Mouse (Mus musculus) lung, postnatal 0 days (tissue): ENCODE results near the gene Ndp. TPM values are rescaled to one million over a fixed set of nuclear protein-coding genes. Genes with fewer than 3 reads are reported as not detected.

Source experiments
- ATAC-seq: fragments of 200-750 bp; cut with Nextera tagmentation; 2 replicates; pipeline ENCODE4 v1.8.0; 2017; ENCODE audit warnings: moderate library complexity
- DNase-seq: peaks from one replicate; pipeline ENCODE4 v3.0.0-alpha.2; 2016; ENCODE audit warnings: low spot score
- H3K27ac ChIP-seq: fragments of 300-500 bp; sonication (generic); 2 replicates; pipeline ENCODE4 v1.5.1; 2014; ENCODE audit warnings: antibody characterized with exemption, mild to moderate bottlenecking, low read length, mixed read lengths
- H3K27me3 ChIP-seq: fragments of 300-500 bp; sonication (generic); replicated peaks from 2 replicates; pipeline ENCODE4 v1.6.1; 2014; ENCODE audit warnings: low read length, mixed read lengths; ENCODE audit not compliant: insufficient read depth
- H3K36me3 ChIP-seq: fragments of 300-500 bp; sonication (generic); 2 replicates; pipeline ENCODE4 v1.6.1; 2014; ENCODE audit warnings: low read length, mixed read lengths; ENCODE audit not compliant: insufficient read depth
- H3K4me1 ChIP-seq: fragments of 300-500 bp; sonication (generic); 2 replicates; pipeline ENCODE4 v1.6.1; 2014; ENCODE audit warnings: antibody characterized with exemption, low read depth, low read length, mixed read lengths; ENCODE audit not compliant: insufficient read depth
- H3K4me2 ChIP-seq: fragments of 300-500 bp; sonication (generic); replicated peaks from 2 replicates; pipeline ENCODE4 v1.6.1; 2014; ENCODE audit warnings: low read depth, mild to moderate bottlenecking, low read length, moderate library complexity, mixed read lengths
- H3K4me3 ChIP-seq: fragments of 300-500 bp; sonication (generic); 2 replicates; pipeline ENCODE4 v1.5.1; 2014; ENCODE audit warnings: low read depth, low read length
- H3K9ac ChIP-seq: fragments of 300-500 bp; sonication (generic); replicated peaks from 2 replicates; pipeline ENCODE4 v1.6.1; 2014; ENCODE audit warnings: low read depth, mild to moderate bottlenecking
- H3K9me3 ChIP-seq: fragments of 300-500 bp; sonication (generic); 2 replicates; pipeline ENCODE4 v1.6.1; 2016; ENCODE audit warnings: low read length, mixed read lengths
- CTCF ChIP-seq: IDR thresholded peaks from 2 replicates; pipeline ENCODE4 v1.5.1; 2016; ENCODE audit warnings: antibody characterized with exemption, mild to moderate bottlenecking
- EP300 ChIP-seq: IDR thresholded peaks from 2 replicates; pipeline ENCODE4 v1.6.1; 2016; ENCODE audit warnings: antibody characterized with exemption, mild to moderate bottlenecking, control low read depth
- WGBS: fragments of 180-500 bp; shearing (Covaris S2); extraction: QIAGEN DNeasy Blood & Tissue Kit; methylation state at CpG from one replicate; pipeline ENCODE4 v1.1.7; 2014; 5-methylcytosine and 5-hydroxymethylcytosine counted together
- polyA plus RNA-seq: library from polyadenylated mRNA; unstranded; fragments of >200 nt; fragmentation: Nextera tagmentation; extraction: Ambion mirVana; gene quantifications from 2 replicates; pipeline ENCODE4 v1.2.1, GENCODE M21; 2015

Gene Ndp
- polyA plus RNA-seq, 1 experiment from 2014 or later = 0.63 TPM

GRCm38 (mm10) chrX:16908652-16909051 is 2.9 kb downstream of the Ndp start:
- no peak for ATAC-seq
- 70% methylated on average over 2 of the region's 2 CpGs for WGBS

GRCm38 (mm10) chrX:16907554-16907953 is 4.0 kb downstream of the Ndp start:
- ATAC-seq = no peak
- H3K36me3 ChIP-seq = no peaks in the 10 kb centered on the region
- no peak for TF ChIP-seq CTCF
- TF ChIP-seq EP300 = no peak
- no peak overlapping the region for H3K4me2 ChIP-seq
- H3K4me1 ChIP-seq = no peaks in the 10 kb centered on the region
- H3K4me3 ChIP-seq = no peak overlapping the region
- 54% methylated on average over 6 of the region's 6 CpGs for WGBS
- no peak for DNase-seq
- H3K27me3 ChIP-seq = no peaks in the 10 kb centered on the region
- no peaks in the 10 kb centered on the region for H3K9me3 ChIP-seq
- H3K9ac ChIP-seq = no peak overlapping the region
- no peak overlapping the region for H3K27ac ChIP-seq

More at GRCm38 (mm10) chrX:16908652-16909051, 2.9 kb downstream of the Ndp start:
- Histone ChIP-seq H3K4me2 (no peak overlapping the region), H3K36me3 (no peaks in the 10 kb centered on the region), H3K9ac (no peak overlapping the region), H3K27ac (no peak overlapping the region), H3K4me1 (no peaks in the 10 kb centered on the region), H3K4me3 (no peak overlapping the region), H3K9me3 (no peaks in the 10 kb centered on the region), H3K27me3 (no peaks in the 10 kb centered on the region)
- no peak for DNase-seq
- no peak for TF ChIP-seq EP300
- TF ChIP-seq CTCF = no peak

- ATAC-seq (peak; percentile 82), DNase-seq (peak; percentile 83)
- peak; percentile 87 for TF ChIP-seq CTCF
- TF ChIP-seq EP300 = no peak
- Histone ChIP-seq H3K27me3 (no peaks in the 10 kb centered on the region), H3K4me3 (no peak overlapping the region), H3K27ac (no peak overlapping the region), H3K36me3 (no peaks in the 10 kb centered on the region), H3K4me2 (no peak overlapping the region), H3K9ac (no peak overlapping the region), H3K9me3 (no peaks in the 10 kb centered on the region; the same call in 1 of the 2 replicates), H3K4me1 (no peaks in the 10 kb centered on the region)
- 33% methylated on average over 5 of the region's 5 CpGs for WGBS
Observed at GRCm38 (mm10) chrX:16894377-16895175, 17.0 kb downstream of the Ndp start.

GRCm38 (mm10) chrX:16867640-16868314 is 43.8 kb downstream of the Ndp start:
- no peak for ATAC-seq
- no peaks in the 10 kb centered on the region for H3K27me3 ChIP-seq
- no peaks in the 10 kb centered on the region for H3K9me3 ChIP-seq
- H3K4me2 ChIP-seq = no peak overlapping the region
- H3K27ac ChIP-seq = no peak overlapping the region
- no peak overlapping the region for H3K9ac ChIP-seq
- TF ChIP-seq CTCF (no peak), EP300 (no peak)
- no peaks in the 10 kb centered on the region for H3K4me1 ChIP-seq
- H3K36me3 ChIP-seq = no peaks in the 10 kb centered on the region
- no peak overlapping the region for H3K4me3 ChIP-seq
- DNase-seq = no peak

DNA sequence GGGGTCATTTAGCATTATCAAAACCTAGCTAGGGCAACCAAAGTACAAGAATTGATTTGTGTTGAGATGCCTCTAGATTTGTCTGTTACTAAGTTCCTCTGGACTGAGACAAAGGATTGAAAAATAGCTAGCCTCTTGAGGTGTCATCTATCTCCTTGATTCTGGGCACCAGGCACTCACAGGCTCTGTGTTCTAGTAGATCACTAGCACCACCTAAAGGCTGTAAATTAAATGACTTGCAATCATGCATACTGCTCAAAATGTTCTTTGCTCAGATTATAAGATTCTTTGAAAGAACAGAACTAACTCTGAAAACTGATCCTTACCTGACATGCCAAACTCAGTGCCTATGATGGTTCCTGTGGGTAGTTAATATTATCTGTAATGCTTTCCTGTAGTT is 51.3 kb downstream of the Ndp start:
- peak; percentile 23 for DNase-seq
- H3K27ac ChIP-seq = no peak overlapping the region
- H3K9me3 ChIP-seq = no peaks in the 10 kb centered on the region

GRCm38 (mm10) chrX:16846034-16846433 is 65.5 kb downstream of the Ndp start:
- no peaks in the 10 kb centered on the region for H3K27me3 ChIP-seq
- ATAC-seq = no peak
- H3K9me3 ChIP-seq = no peaks in the 10 kb centered on the region
- H3K27ac ChIP-seq = no peak overlapping the region
- no peak overlapping the region for H3K4me2 ChIP-seq
- no peak overlapping the region for H3K4me3 ChIP-seq
- H3K36me3 ChIP-seq = no peaks in the 10 kb centered on the region
- no peak for DNase-seq
- no peaks in the 10 kb centered on the region for H3K4me1 ChIP-seq
- no peak overlapping the region for H3K9ac ChIP-seq
- 56% methylated on average over 2 of the region's 2 CpGs for WGBS
- TF ChIP-seq CTCF = no peak
- TF ChIP-seq EP300 = no peak

More for the DNA sequence above, 51.3 kb downstream of the Ndp start:
- peak; percentile 69 for TF ChIP-seq CTCF
- TF ChIP-seq EP300 = no peak
- no peaks in the 10 kb centered on the region for H3K4me1 ChIP-seq
- no peaks in the 10 kb centered on the region for H3K36me3 ChIP-seq
- ATAC-seq = no peak
- no peak overlapping the region for H3K4me3 ChIP-seq
- no peaks in the 10 kb centered on the region for H3K27me3 ChIP-seq
- H3K9ac ChIP-seq = no peak overlapping the region
- H3K4me2 ChIP-seq = no peak overlapping the region
